14 mouse cellular contexts compared by ENCODE assay signal in the genomic region with DNA sequence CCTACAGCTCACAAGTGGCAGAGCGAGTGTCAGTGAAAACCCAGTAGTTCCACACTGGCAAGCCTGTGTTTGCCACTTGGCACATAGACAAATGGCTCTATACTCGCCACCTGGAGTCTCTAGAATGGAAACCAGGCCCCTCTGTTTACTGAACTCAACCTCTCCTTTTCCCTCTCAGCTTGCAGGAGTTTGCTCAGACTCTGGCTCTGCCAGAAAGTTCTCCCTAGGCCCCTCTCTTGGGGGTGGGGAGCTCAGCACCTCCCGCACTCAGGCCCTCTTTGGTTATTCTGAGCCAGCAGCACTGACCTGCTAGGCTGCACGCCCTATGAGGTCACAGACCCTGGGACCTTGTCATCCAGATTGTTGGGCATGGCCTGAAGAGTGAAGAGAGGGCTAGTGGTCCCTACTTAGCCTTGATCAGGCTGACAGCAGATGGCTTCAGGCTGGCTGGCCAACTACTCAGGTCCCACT. TPM values are rescaled to one million over a fixed set of nuclear protein-coding genes. Genes with fewer than 3 reads are reported as not detected.
A peak's percentile ranks its signal among the peaks of the same experiment; 100 is the strongest.
DNase-seq lines count a peak whose midpoint lies in the region; ATAC-seq and TF ChIP-seq lines count a peak whose summit lies in the region.
"Had no signal": no experiment of that assay in that cellular context is flagged by ENCODE, and none has a peak within 500 bp of the region (broad histone marks: within the 10 kb centered on the region; RNA-seq: fewer than 3 reads in every experiment).

No protein-coding gene starts in this region.

- no peaks in the 10 kb centered on the region for H3K9me3 ChIP-seq in forebrain, embryonic 13.5 days (replicated peaks)
- H3K9me3 ChIP-seq in forebrain, embryonic 12.5 days, result no peaks in the 10 kb centered on the region
- H3K9me3 ChIP-seq in hindbrain, embryonic 13.5 days, result no peaks in the 10 kb centered on the region
- H3K9me3 ChIP-seq in hindbrain, embryonic 14.5 days (ENCODE audit: control insufficient read depth, low read length), result no peaks in the 10 kb centered on the region
- H3K9me3 ChIP-seq in MEL (replicated peaks; ENCODE audit: insufficient read depth, low read length), result no peaks in the 10 kb centered on the region
- no peaks in the 10 kb centered on the region for H3K9me3 ChIP-seq in heart, postnatal 0 days (replicated peaks; ENCODE audit: control insufficient read depth, low read length)
- H3K9me3 ChIP-seq: neural tube, embryonic 12.5 days had no signal

- no peaks in the 10 kb centered on the region for H3K36me3 ChIP-seq in forebrain, embryonic 13.5 days (ENCODE audit: poor library complexity, severe bottlenecking)
- H3K36me3 ChIP-seq in forebrain, embryonic 12.5 days (replicated peaks), result no peaks in the 10 kb centered on the region
- H3K36me3 ChIP-seq in hindbrain, embryonic 13.5 days, result no peaks in the 10 kb centered on the region
- H3K36me3 ChIP-seq in hindbrain, embryonic 14.5 days (replicated peaks; ENCODE audit: control insufficient read depth, insufficient read depth), result no peaks in the 10 kb centered on the region
- H3K36me3 ChIP-seq in MEL (ENCODE audit: control insufficient read depth in 1 of 2, insufficient read depth in 2 of 2, low read length in 2 of 2), result peaks cover 0 to 34% of the 10 kb centered on the region in 2 experiments; a peak in 3 of 4 replicates
- H3K36me3 ChIP-seq in heart, postnatal 0 days (replicated peaks; ENCODE audit: control insufficient read depth, insufficient read depth, low read length), result no peaks in the 10 kb centered on the region
- H3K36me3 ChIP-seq: neural tube, embryonic 12.5 days had no signal

- TF ChIP-seq EP300 in MEL (IDR thresholded peaks at IDR 0.05; ENCODE audit: low read depth in 1 of 2, low read length in 2 of 2), result no peak
- no peak for TF ChIP-seq EP300 in heart, postnatal 0 days (IDR thresholded peaks at IDR 0.05; ENCODE audit: low read depth)

- no peak for TF ChIP-seq RAD21 in MEL (IDR thresholded peaks at IDR 0.05; ENCODE audit: low read depth, low read length)

- 85% methylated on average over 4 of the region's 4 CpGs for WGBS in forebrain, embryonic 13.5 days
- WGBS in forebrain, embryonic 12.5 days, result 91% methylated on average over 4 of the region's 4 CpGs
- WGBS in hindbrain, embryonic 13.5 days, result 83% methylated on average over 4 of the region's 4 CpGs
- 81% methylated on average over 4 of the region's 4 CpGs for WGBS in hindbrain, embryonic 14.5 days
- 64% methylated on average over 4 of the region's 4 CpGs for WGBS in heart, postnatal 0 days

- TF ChIP-seq CTCF in MEL (IDR thresholded peaks at IDR 0.05 in 2 of 3, conservative IDR thresholded peaks at IDR 0.05 in 1 of 3; ENCODE audit: control insufficient read depth in 1 of 3, insufficient read depth in 1 of 3, low read depth in 2 of 3, low read length in 3 of 3, poor library complexity in 1 of 3, severe bottlenecking in 1 of 3), result no peak
- TF ChIP-seq CTCF in heart, postnatal 0 days (IDR thresholded peaks at IDR 0.05; ENCODE audit: low read depth), result no peak

- 0 out of 2 replicates have a peak overlapping the region, but pooled peaks have one; percentile 49 for H3K27ac ChIP-seq in forebrain, embryonic 13.5 days
- H3K27ac ChIP-seq in forebrain, embryonic 12.5 days, result no peak overlapping the region
- H3K27ac ChIP-seq in hindbrain, embryonic 13.5 days, result 0 out of 2 replicates have a peak overlapping the region, but pooled peaks have one; percentile 8
- H3K27ac ChIP-seq in hindbrain, embryonic 14.5 days, result no peak overlapping the region
- peak overlapping the region; percentile 65 for H3K27ac ChIP-seq in MEL (ENCODE audit: control insufficient read depth, low read depth, low read length)
- peak overlapping the region; percentile 55 for H3K27ac ChIP-seq in heart, postnatal 0 days (ENCODE audit: low read depth)
- H3K27ac ChIP-seq: kidney, postnatal 0 days; neural tube, embryonic 12.5 days had no signal

- no peak overlapping the region for H3K4me2 ChIP-seq in forebrain, embryonic 13.5 days
- no peak overlapping the region for H3K4me2 ChIP-seq in forebrain, embryonic 12.5 days
- H3K4me2 ChIP-seq in hindbrain, embryonic 13.5 days, result no peak overlapping the region
- no peak overlapping the region for H3K4me2 ChIP-seq in hindbrain, embryonic 14.5 days (replicated peaks)
- H3K4me2 ChIP-seq in heart, postnatal 0 days (ENCODE audit: low read depth, low read length), result no peak overlapping the region
- H3K4me2 ChIP-seq: neural tube, embryonic 12.5 days had no signal

- ATAC-seq in forebrain, embryonic 13.5 days, result no peak
- ATAC-seq in forebrain, embryonic 12.5 days (ENCODE audit: low FRiP score), result no peak
- ATAC-seq in hindbrain, embryonic 13.5 days (ENCODE audit: low FRiP score), result no peak
- ATAC-seq in hindbrain, embryonic 14.5 days (ENCODE audit: low FRiP score), result no peak
- ATAC-seq in heart, postnatal 0 days (ENCODE audit: insufficient read depth, low read depth), result no peak

- intact Hi-C loops in left cerebral cortex, postnatal 10 days (cut with DNase I), result no loop called here

- TF ChIP-seq POLR2A in MEL (IDR thresholded peaks at IDR 0.05; ENCODE audit: control insufficient read depth in 1 of 2, insufficient read depth in 1 of 2, low read depth in 1 of 2, low read length in 2 of 2, poor library complexity in 1 of 2), result no peak

- H3K4me3 ChIP-seq in forebrain, embryonic 13.5 days, result no peak overlapping the region
- H3K4me3 ChIP-seq in forebrain, embryonic 12.5 days (replicated peaks), result no peak overlapping the region
- H3K4me3 ChIP-seq in hindbrain, embryonic 13.5 days, result no peak overlapping the region
- H3K4me3 ChIP-seq in hindbrain, embryonic 14.5 days (replicated peaks; ENCODE audit: low read length), result no peak overlapping the region
- no peak overlapping the region for H3K4me3 ChIP-seq in MEL (ENCODE audit: control insufficient read depth in 1 of 2, insufficient read depth in 1 of 2, low read depth in 2 of 2, low read length in 2 of 2)
- H3K4me3 ChIP-seq in heart, postnatal 0 days (ENCODE audit: low read depth, low read length), result no peak overlapping the region
- H3K4me3 ChIP-seq: neural tube, embryonic 12.5 days had no signal

- H3K79me2 ChIP-seq in MEL (ENCODE audit: control insufficient read depth, insufficient read depth, low read length, poor library complexity), result peaks cover 32% of the 10 kb centered on the region

- H3K4me1 ChIP-seq in forebrain, embryonic 13.5 days, result peaks cover 57% of the 10 kb centered on the region
- peaks cover 32% of the 10 kb centered on the region for H3K4me1 ChIP-seq in forebrain, embryonic 12.5 days
- H3K4me1 ChIP-seq in hindbrain, embryonic 13.5 days (replicated peaks), result peaks cover 59% of the 10 kb centered on the region
- peaks cover 23% of the 10 kb centered on the region for H3K4me1 ChIP-seq in hindbrain, embryonic 14.5 days (replicated peaks; ENCODE audit: control insufficient read depth, insufficient read depth, low read length)
- peaks cover 16 to 46% of the 10 kb centered on the region in 2 experiments for H3K4me1 ChIP-seq in MEL (ENCODE audit: control insufficient read depth in 1 of 2, insufficient read depth in 2 of 2, low read length in 2 of 2)
- H3K4me1 ChIP-seq in heart, postnatal 0 days (ENCODE audit: control insufficient read depth, insufficient read depth), result peaks cover 59% of the 10 kb centered on the region

- H3K27me3 ChIP-seq in forebrain, embryonic 13.5 days, result no peaks in the 10 kb centered on the region
- no peaks in the 10 kb centered on the region for H3K27me3 ChIP-seq in forebrain, embryonic 12.5 days
- H3K27me3 ChIP-seq in hindbrain, embryonic 13.5 days, result no peaks in the 10 kb centered on the region
- H3K27me3 ChIP-seq in hindbrain, embryonic 14.5 days (ENCODE audit: control insufficient read depth, insufficient read depth, low read length), result no peaks in the 10 kb centered on the region
- H3K27me3 ChIP-seq in MEL (ENCODE audit: control insufficient read depth in 1 of 2, insufficient read depth in 2 of 2, low read length in 2 of 2), result no peaks in the 10 kb centered on the region
- no peaks in the 10 kb centered on the region for H3K27me3 ChIP-seq in heart, postnatal 0 days (ENCODE audit: control insufficient read depth, insufficient read depth, low read length)
- H3K27me3 ChIP-seq: neural tube, embryonic 12.5 days had no signal

- DNase-seq in hindbrain, embryonic 14.5 days (ENCODE audit: low spot score), result no peak
- DNase-seq in MEL (ENCODE audit: low read depth, low spot score), result no peak
- no peak for DNase-seq in heart, postnatal 0 days (ENCODE audit: low spot score)
- DNase-seq in frontal cortex, adult 2 months (ENCODE audit: extremely low spot score in 1 of 2, low spot score in 1 of 2), result no peak
- no peak for DNase-seq in left cerebral cortex, postnatal 10 days (ENCODE audit: extremely low spot score in 1 of 2, low spot score in 2 of 2)
- DNase-seq: adrenal gland, postnatal 10 days; embryo, embryonic 11 days had no signal

- no peak overlapping the region for H3K9ac ChIP-seq in forebrain, embryonic 13.5 days
- H3K9ac ChIP-seq in forebrain, embryonic 12.5 days, result no peak overlapping the region
- H3K9ac ChIP-seq in hindbrain, embryonic 13.5 days, result no peak overlapping the region
- H3K9ac ChIP-seq in hindbrain, embryonic 14.5 days, result no peak overlapping the region
- no peak overlapping the region for H3K9ac ChIP-seq in MEL (ENCODE audit: control insufficient read depth, low read depth, low read length, poor library complexity, severe bottlenecking)
- no peak overlapping the region for H3K9ac ChIP-seq in heart, postnatal 0 days (replicated peaks; ENCODE audit: low read depth, low read length)
- H3K9ac ChIP-seq: neural tube, embryonic 12.5 days had no signal

RNA-seq across cellular contexts. Expression of a gene that starts 9.7 kb away (rescaled TPM):
- 0.18 and 0.41 TPM in 2 replicates for polyA plus RNA-seq in forebrain, embryonic 13.5 days (2015; fragmentation: Nextera tagmentation; extraction: Ambion mirVana)
- 0.46 and 0.52 TPM in 2 replicates for polyA plus RNA-seq in forebrain, embryonic 12.5 days (2016; fragmentation: Nextera tagmentation; extraction: Ambion mirVana)
- 0.13 and 0.25 TPM in 2 replicates for polyA plus RNA-seq in hindbrain, embryonic 13.5 days (2015; fragmentation: Nextera tagmentation; extraction: Ambion mirVana)
- 0.39 TPM in 1 of 2 replicates, not detected in the other for polyA plus RNA-seq in hindbrain, embryonic 14.5 days (2014; fragmentation: Nextera tagmentation; extraction: Ambion mirVana)
- total RNA-seq in MEL (2012; rRNA removed), result 0.85 and 1.2 TPM in 2 replicates
- 10 to 100 TPM in 1 of 2 experiments, not detected in 1; 22.7 TPM for polyA plus RNA-seq in MEL (2012; ENCODE audit: insufficient read depth in 1 of 2, insufficient read length in 2 of 2, low read depth in 1 of 2, low replicate concordance in 2 of 2, missing spikeins in 1 of 2)
- not detected in 2 replicates for total RNA-seq in heart, postnatal 0 days (2014; rRNA removed; ENCODE audit: low replicate concordance)
- polyA plus RNA-seq in heart, postnatal 0 days (2015; fragmentation: Nextera tagmentation; extraction: Ambion mirVana), result 0.89 and 0.93 TPM in 2 replicates
- 0.04 and 0.12 TPM in 2 replicates for polyA plus RNA-seq in frontal cortex, adult 2 months (2012; rRNA removed)
- total RNA-seq in left cerebral cortex, postnatal 10 days (2021), result not detected
- total RNA-seq: adrenal gland, postnatal 10 days; left cerebral cortex, postnatal 14 days had no signal

RNA-seq across cellular contexts. Expression of a gene that starts 20.5 kb away (rescaled TPM):
- polyA plus RNA-seq in forebrain, embryonic 13.5 days (2015; fragmentation: Nextera tagmentation; extraction: Ambion mirVana), result 18.5 and 23.1 TPM in 2 replicates
- 24.4 and 28.5 TPM in 2 replicates for polyA plus RNA-seq in forebrain, embryonic 12.5 days (2016; fragmentation: Nextera tagmentation; extraction: Ambion mirVana)
- polyA plus RNA-seq in hindbrain, embryonic 13.5 days (2015; fragmentation: Nextera tagmentation; extraction: Ambion mirVana), result 25.0 and 26.0 TPM in 2 replicates
- polyA plus RNA-seq in hindbrain, embryonic 14.5 days (2014; fragmentation: Nextera tagmentation; extraction: Ambion mirVana), result 39.0 and 42.6 TPM in 2 replicates
- total RNA-seq in MEL (2012; rRNA removed), result 65.6 and 66.1 TPM in 2 replicates
- 100 to 1,000 TPM in 1 of 2 experiments, not detected in 1; 165 TPM for polyA plus RNA-seq in MEL (2012; ENCODE audit: insufficient read depth in 1 of 2, insufficient read length in 2 of 2, low read depth in 1 of 2, low replicate concordance in 2 of 2, missing spikeins in 1 of 2)
- 77.0 and 77.9 TPM in 2 replicates for total RNA-seq in heart, postnatal 0 days (2014; rRNA removed; ENCODE audit: low replicate concordance)
- 24.0 and 26.2 TPM in 2 replicates for polyA plus RNA-seq in heart, postnatal 0 days (2015; fragmentation: Nextera tagmentation; extraction: Ambion mirVana)
- polyA plus RNA-seq in frontal cortex, adult 2 months (2012; rRNA removed), result 590 and 632 TPM in 2 replicates
- 100 to 1,000 TPM; 251 to 255 TPM for total RNA-seq in left cerebral cortex, postnatal 10 days (2021)

RNA-seq across cellular contexts. Expression of a gene that starts 23.1 kb away (rescaled TPM):
- 609 and 621 TPM in 2 replicates for polyA plus RNA-seq in forebrain, embryonic 13.5 days (2015; fragmentation: Nextera tagmentation; extraction: Ambion mirVana)
- polyA plus RNA-seq in forebrain, embryonic 12.5 days (2016; fragmentation: Nextera tagmentation; extraction: Ambion mirVana), result 834 and 889 TPM in 2 replicates
- 313 and 316 TPM in 2 replicates for polyA plus RNA-seq in hindbrain, embryonic 13.5 days (2015; fragmentation: Nextera tagmentation; extraction: Ambion mirVana)
- polyA plus RNA-seq in hindbrain, embryonic 14.5 days (2014; fragmentation: Nextera tagmentation; extraction: Ambion mirVana), result 154 and 171 TPM in 2 replicates
- 0.19 and 0.59 TPM in 2 replicates for total RNA-seq in MEL (2012; rRNA removed)
- 1 to 10 TPM in 1 of 2 experiments, not detected in 1; 3.4 TPM for polyA plus RNA-seq in MEL (2012; ENCODE audit: insufficient read depth in 1 of 2, insufficient read length in 2 of 2, low read depth in 1 of 2, low replicate concordance in 2 of 2, missing spikeins in 1 of 2)
- 18.5 and 48.2 TPM in 2 replicates for total RNA-seq in heart, postnatal 0 days (2014; rRNA removed; ENCODE audit: low replicate concordance)
- polyA plus RNA-seq in heart, postnatal 0 days (2015; fragmentation: Nextera tagmentation; extraction: Ambion mirVana), result 100 and 119 TPM in 2 replicates
- polyA plus RNA-seq in frontal cortex, adult 2 months (2012; rRNA removed), result 53.6 and 61.5 TPM in 2 replicates
- total RNA-seq in left cerebral cortex, postnatal 10 days (2021), result 10 to 100 TPM; 24.6 to 26.0 TPM

RNA-seq across cellular contexts. Expression of a gene that starts 28.1 kb away (rescaled TPM):
- polyA plus RNA-seq in forebrain, embryonic 13.5 days (2015; fragmentation: Nextera tagmentation; extraction: Ambion mirVana), result 0.83 and 0.88 TPM in 2 replicates
- polyA plus RNA-seq in forebrain, embryonic 12.5 days (2016; fragmentation: Nextera tagmentation; extraction: Ambion mirVana), result 0.31 and 0.72 TPM in 2 replicates
- polyA plus RNA-seq in hindbrain, embryonic 13.5 days (2015; fragmentation: Nextera tagmentation; extraction: Ambion mirVana), result 1.0 and 1.1 TPM in 2 replicates
- polyA plus RNA-seq in hindbrain, embryonic 14.5 days (2014; fragmentation: Nextera tagmentation; extraction: Ambion mirVana), result 0.52 and 0.67 TPM in 2 replicates
- total RNA-seq in MEL (2012; rRNA removed), result 23.9 and 29.0 TPM in 2 replicates
- polyA plus RNA-seq in MEL (2012; ENCODE audit: insufficient read depth in 1 of 2, insufficient read length in 2 of 2, low read depth in 1 of 2, low replicate concordance in 2 of 2, missing spikeins in 1 of 2), result 10 to 100 TPM in 1 of 2 experiments, not detected in 1; 21.5 TPM
- 0.27 TPM in 1 of 2 replicates, not detected in the other for total RNA-seq in heart, postnatal 0 days (2014; rRNA removed; ENCODE audit: low replicate concordance)
- polyA plus RNA-seq in heart, postnatal 0 days (2015; fragmentation: Nextera tagmentation; extraction: Ambion mirVana), result not detected in 2 replicates
- 36.1 and 39.2 TPM in 2 replicates for polyA plus RNA-seq in frontal cortex, adult 2 months (2012; rRNA removed)
- 10 to 100 TPM; 29.6 to 33.0 TPM for total RNA-seq in left cerebral cortex, postnatal 10 days (2021)
- polyA plus RNA-seq: kidney, postnatal 0 days; stomach, embryonic 14.5 days had no signal

Comparison
In these comparisons a context has a peak if more than half of its experiments do, and no peak if none do; other contexts are left out.
1. H3K27ac ChIP-seq: peak in forebrain, embryonic 13.5 days (single experiment), hindbrain, embryonic 13.5 days (single experiment), MEL (single experiment) and heart, postnatal 0 days (single experiment); none in forebrain, embryonic 12.5 days (single experiment) and hindbrain, embryonic 14.5 days (single experiment).
2. RNA of a gene that starts 23.1 kb away (polyA plus RNA-seq): 834 to 889 TPM in forebrain, embryonic 12.5 days, 609 to 621 TPM in forebrain, embryonic 13.5 days, 313 to 316 TPM in hindbrain, embryonic 13.5 days, 154 to 171 TPM in hindbrain, embryonic 14.5 days, 100 to 119 TPM in heart, postnatal 0 days and 53.6 to 61.5 TPM in frontal cortex, adult 2 months; 3.4 TPM in MEL; every median in the first group is over 10 times any median in the second.